Mouse (Mus musculus) C2C12 (cell line): ENCODE results near the gene Nucks1.

Source experiments
- CEBPB ChIP-seq: IDR thresholded peaks from one replicate; pipeline ENCODE4 v1.6.1; 2011; ENCODE audit warnings: low read depth, mild to moderate bottlenecking, control low read depth, moderate library complexity
- CTCF ChIP-seq: IDR thresholded peaks from one replicate; pipeline ENCODE4 v1.5.1; 2011; ENCODE audit not compliant: control insufficient read depth, insufficient read depth, insufficient read length
- MAX ChIP-seq: IDR thresholded peaks from one replicate; pipeline ENCODE4 v1.6.1; 2011; ENCODE audit warnings: mild to moderate bottlenecking, control low read depth
- MYOD1 ChIP-seq: IDR thresholded peaks from one replicate; pipeline ENCODE4 v1.6.1; 2011; ENCODE audit warnings: low read depth; ENCODE audit not compliant: control insufficient read depth, insufficient read length
- MYOG ChIP-seq: IDR thresholded peaks from one replicate; pipeline ENCODE4 v1.6.1; 2011; ENCODE audit not compliant: control insufficient read depth, insufficient read length; ENCODE audit errors: extremely low read depth
- USF1 ChIP-seq: IDR thresholded peaks from one replicate; pipeline ENCODE4 v1.6.1; 2011; ENCODE audit warnings: low read depth, mild to moderate bottlenecking, control low read depth, moderate library complexity

DNA sequence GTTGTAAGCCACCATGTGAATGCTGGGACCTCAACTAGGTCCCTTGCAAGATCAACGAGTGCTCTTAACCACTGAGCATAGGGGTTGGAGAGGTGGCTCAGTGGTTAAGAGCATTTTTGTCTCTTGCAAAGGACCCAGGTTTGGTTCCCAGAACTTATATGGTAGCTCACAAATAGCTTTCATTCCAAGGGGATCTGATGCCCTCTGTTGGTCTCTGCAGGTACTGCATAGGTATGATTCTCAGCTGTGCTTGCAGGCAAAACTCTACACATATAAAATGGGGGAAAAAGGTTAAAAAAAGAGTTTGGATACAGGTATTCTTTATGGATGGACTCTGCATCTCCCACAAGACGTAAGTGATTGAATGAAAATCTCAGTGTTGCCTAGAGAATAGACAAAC, 27.5 kb upstream of the Nucks1 start:
- TF ChIP-seq CTCF (no peak), MAX (no peak), USF1 (no peak), MYOD1 (no peak), MYOG (no peak), CEBPB (no peak)
